Mouse (Mus musculus) gastrocnemius, postnatal 4 days (tissue): ENCODE measurements around the gene Wipf2. TPM values are rescaled to one million over a fixed set of nuclear protein-coding genes. Genes with fewer than 3 reads are reported as not detected.

Experiments used
- DNase-seq, 2 experiments: peaks; one replicate each; pipeline ENCODE4 v3.0.0; 2021 to 2022; ENCODE audit warnings: low spot score in 2 of 2, mixed read lengths in 2 of 2
- total RNA-seq, 2 experiments: library from RNA; stranded (reverse); gene quantifications; 2 replicates each; pipeline ENCODE4 v1.2.3; 2021

Gene Wipf2
- total RNA-seq, 2 experiments from 2014 or later, result 8.3 to 11.0 TPM

DNA sequence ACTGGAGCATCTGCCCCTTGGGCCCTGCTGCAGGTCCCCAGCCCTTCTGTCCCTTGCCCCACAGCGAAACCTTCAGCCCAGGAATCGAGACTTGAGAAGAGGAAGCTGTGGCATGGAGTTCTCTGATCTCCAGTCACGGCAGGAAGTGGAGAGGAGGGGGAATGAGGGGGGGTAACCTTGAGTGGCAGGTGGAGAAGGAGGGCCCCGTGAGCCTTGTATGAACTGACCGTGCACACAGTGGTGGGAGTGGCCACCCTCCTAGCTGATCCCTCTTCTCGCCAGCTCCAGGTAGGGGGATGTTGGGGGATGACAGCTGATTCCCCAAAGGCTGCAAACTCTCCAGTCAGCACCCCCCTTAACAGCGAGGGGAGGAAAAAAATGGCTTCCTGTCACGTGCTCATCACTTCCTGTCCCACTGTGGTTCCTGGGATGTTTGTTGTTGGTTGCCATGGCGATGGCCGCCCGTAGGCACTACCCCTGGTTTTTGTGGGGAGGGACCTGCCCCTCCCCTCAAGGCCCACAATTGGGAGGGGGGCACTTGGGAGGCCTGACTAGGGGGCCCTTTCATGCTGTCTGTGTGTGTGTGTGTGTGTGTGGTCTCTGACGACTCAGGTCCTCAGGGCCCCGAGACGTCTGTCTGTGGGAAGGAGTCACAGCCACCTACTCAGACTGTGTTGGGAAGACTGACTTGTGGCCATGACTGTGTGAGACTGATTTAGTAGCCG, 78.5 kb downstream of the Wipf2 start:
- peak in 1 of 2 experiments; percentile 81 for DNase-seq

DNA sequence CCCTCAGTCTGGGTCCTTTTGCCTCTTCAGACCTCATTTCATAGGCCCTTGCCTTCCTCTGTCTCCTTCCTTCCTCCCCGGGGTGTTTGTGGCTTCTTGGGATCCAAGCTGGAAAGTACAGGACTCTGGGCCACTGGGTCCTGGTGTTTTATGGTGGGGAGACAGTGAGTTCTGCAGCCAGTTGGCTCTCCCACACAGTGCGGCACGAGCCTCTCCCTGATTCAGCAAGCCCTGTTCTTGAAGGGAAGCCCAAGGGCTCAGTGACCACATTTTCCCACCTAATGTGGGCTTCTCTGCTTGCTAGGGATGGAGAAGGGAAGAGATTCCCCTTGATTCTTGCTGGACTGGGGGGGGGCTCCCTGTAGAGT, 79.1 kb downstream of the Wipf2 start:
- peak in 1 of 2 experiments; percentile 32 for DNase-seq

GRCm38 (mm10) chr11:98942923-98943641, 79.6 kb downstream of the Wipf2 start:
- peak; percentile 27 to 60 for DNase-seq

DNA sequence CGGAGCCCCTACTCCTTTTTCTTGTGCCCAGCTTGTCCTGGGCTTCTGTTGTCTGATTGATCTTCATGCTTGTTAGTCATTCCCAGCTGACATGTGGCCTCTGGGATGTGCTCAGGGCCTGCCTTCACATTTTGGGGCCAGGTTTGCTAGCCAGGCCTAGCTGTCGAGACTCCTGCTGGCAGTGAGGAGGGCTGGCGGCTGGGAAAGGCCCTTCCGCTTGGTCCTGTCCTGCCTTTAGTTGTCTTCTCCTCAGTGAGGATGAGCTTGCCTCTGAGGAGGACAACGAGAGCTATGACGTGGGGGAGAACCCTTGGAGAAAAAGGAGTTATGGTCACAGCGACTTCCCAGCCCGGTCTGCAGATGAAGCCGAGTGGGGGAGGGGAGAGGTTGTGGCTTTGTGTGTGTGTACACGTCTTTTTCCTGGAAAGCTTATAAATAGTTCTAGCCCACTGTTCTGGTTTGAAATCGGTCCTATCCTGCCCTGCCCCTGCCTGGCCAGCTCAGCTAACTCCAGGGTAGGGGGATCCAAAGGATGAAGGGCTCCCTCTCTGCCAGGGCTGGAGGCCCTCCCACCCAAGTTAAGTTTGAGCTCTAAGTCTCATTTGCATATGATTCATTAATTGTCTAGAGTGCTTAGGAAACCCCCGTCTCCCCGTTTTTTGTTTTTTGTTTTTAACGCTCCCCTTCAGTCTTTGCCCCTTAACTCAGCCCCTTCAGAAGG, 80.5 kb downstream of the Wipf2 start:
- DNase-seq, result peak; percentile 17 to 54

- DNase-seq, result no peak
These were observed 81.6 kb downstream of the Wipf2 start for GRCm38 (mm10) chr11:98944897-98945604.

GRCm38 (mm10) chr11:98945605-98945977, 82.2 kb downstream of the Wipf2 start:
- no peak for DNase-seq

- no peak for DNase-seq
These were observed 84.6 kb downstream of the Wipf2 start for GRCm38 (mm10) chr11:98947969-98948569.

DNA sequence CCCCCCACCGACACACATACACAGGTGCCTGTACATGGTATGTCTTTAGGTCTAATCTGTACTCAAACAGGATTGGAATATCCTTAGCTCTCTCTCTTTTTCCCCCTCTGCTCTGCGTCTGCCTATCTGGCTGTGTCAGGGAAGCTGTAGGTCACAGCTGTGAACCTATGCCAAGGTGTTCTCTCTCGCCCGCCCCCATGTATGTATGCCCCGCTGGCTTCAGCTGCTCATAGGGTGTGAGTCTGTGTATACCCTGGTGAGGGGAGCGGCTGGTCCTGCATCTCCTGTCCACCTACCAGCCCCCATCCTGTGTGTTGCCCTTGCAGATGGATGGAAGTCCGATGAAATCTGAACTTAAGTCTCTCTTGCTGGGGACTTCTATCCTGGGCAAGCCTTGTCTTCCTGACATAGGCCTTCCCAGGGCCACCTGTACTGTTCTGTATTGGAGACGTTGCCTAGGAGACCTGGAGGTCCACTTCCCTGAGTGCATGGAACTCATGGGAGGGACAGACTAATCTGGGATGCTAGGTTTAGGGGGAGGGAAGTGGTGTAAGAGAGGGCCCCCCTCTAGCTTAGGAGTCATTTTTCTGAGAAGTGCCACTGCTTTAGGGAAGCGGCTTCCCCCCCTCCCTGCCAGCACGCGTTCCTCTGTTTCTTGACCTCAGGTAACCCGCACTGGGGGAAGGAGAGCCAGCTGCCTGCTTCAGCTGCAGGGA, 86.0 kb downstream of the Wipf2 start:
- DNase-seq, result no peak

DNA sequence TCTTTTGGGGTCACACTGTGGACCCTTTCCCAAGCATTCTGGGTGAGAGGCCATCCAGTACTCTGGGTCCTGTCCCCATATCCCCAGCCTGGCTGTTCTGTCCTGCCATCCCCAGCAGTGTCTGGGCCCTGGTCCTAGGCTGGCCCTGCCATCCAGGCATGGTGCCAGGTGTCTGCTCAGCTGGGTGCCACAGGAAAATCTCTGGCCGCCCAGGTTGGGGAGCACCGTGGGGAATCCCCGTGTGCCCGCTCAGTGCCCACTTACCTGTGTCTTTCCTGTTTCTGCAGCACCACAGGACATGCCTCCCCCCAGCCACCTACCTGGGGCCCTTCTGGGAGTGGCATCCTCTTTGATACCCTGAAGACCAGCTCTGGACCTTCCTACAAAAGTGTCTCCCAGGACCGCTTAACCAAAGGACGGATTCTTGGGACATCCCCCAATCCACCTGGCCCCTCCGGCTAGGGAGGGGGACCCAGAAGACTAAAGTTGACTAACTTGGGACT, 86.6 kb downstream of the Wipf2 start:
- DNase-seq, result no peak

DNA sequence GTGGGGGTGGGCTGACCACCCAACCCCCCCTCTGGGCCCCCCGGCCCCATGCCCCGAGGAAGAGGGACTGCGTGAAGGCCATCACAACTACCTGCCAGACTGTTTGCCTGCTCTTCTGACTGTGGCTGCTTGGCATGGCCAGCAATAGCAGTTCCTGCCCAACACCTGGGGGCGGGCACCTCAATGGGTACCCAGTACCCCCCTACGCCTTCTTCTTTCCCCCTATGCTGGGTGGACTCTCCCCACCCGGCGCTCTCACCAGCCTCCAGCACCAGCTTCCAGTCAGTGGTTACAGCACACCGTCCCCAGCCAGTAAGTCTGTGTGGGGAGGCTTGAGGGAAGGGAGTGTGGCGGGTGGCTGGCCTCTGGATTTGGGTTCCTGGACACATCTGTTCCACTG, 87.0 kb downstream of the Wipf2 start:
- no peak for DNase-seq

DNA sequence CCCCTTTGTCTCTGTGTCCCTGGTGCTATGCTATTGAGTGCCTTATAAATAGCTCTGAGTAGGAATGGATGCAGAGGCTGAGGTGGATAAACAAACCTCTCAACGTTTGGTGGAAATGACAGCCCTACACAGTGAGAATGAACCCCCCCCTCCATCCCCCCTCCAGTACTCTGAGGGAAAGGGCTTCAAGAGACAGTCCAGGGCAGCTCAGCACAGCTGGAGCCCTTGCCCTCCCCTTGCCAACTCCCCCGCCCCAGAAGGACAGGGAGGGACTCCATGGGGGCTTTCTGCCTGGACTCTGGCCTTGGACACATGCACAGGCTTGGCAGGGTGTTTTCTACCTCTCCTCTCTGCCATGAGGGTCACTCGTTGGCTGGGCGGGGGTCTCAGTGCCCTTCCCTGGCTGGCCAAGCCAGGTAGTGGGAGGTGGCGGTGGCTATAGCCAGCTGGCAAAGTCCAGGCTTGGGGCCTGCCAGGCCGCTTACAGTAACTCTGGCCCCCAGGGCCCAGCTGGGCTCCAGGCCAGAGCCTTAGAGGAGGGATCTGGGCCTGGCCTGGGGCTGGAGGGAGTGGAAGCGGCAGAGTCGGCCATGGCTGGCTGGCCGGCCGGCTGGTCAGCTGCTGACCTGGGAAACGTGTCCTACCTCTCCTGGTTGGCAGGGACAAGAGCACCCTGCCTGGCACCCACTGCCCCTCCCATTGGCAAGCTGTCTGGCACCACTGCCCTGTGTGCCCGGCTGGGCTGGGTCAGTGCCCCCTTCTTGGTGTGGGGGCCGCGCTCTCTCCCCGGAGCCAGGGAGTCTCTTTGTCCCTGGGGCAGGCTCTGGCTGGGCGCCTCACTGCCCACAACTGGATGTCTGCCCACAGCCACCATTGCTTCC, 87.8 kb downstream of the Wipf2 start:
- DNase-seq, result peak; percentile 91 to 96

GRCm38 (mm10) chr11:98952111-98952510, 88.7 kb downstream of the Wipf2 start:
- DNase-seq, result no peak

GRCm38 (mm10) chr11:98952736-98953135, 89.3 kb downstream of the Wipf2 start:
- DNase-seq, result no peak

DNA sequence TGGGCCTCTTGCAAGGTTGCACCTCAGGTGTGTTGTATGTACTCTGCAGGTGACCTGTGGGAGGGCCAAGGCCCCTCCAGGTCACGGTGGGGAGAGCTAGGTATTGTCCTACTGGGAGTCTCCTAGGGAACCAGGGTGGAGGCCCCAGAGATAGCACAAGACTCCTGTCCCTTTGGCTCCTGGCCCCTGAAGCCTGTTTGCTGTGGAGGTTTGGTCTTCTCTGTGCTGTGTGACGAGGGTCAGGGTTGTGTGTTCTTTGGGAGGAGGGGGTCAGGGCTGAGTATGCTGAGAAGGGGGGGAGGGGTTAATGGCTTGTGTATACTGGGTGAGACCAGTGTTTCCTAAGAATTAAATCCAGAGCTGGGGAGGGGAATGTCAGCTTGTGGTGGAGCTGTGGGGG, 89.9 kb downstream of the Wipf2 start:
- DNase-seq, result no peak

- no peak for DNase-seq
These were observed 90.4 kb downstream of the Wipf2 start for GRCm38 (mm10) chr11:98953835-98954320.

GRCm38 (mm10) chr11:98954373-98954772, 90.9 kb downstream of the Wipf2 start:
- peak in 1 of 2 experiments; percentile 83 for DNase-seq
